Mouse (Mus musculus) CD4-positive, CD25-positive, alpha-beta regulatory T cell (primary cell): ENCODE results near the gene Kcnc1. TPM values are rescaled to one million over a fixed set of nuclear protein-coding genes. Genes with fewer than 3 reads are reported as not detected.

Source experiments
- polyA plus RNA-seq: library from polyadenylated mRNA; unstranded; fragments of 100-300 nt; shearing (Covaris generic); gene quantifications from one replicate; pipeline ENCODE4 v1.2.1, GENCODE M21; 2017

Kcnc1 gene
- not detected for polyA plus RNA-seq

GRCm38 (mm10) chr7:46396231-46396927 lies at the start of gene Kcnc1:
Gene Kcnc1 (plus strand): TSS chr7:46396497.

GRCm38 (mm10) chr7:46376172-46377007 lies 19.9 kb upstream of the Kcnc1 start, which contains the start of gene Myod1:
Gene Myod1 (plus strand): TSS chr7:46376474.

Other genes starting within 250 kb of the Kcnc1 start
- 0.19 TPM for gene Abcc8, start 216.5 kb upstream of the Kcnc1 start, polyA plus RNA-seq
- not detected for gene Ush1c, start 158.0 kb upstream of the Kcnc1 start, polyA plus RNA-seq
- not detected for gene Otog, start 155.5 kb upstream of the Kcnc1 start, polyA plus RNA-seq
- not detected for gene Myod1, start 20.0 kb upstream of the Kcnc1 start, polyA plus RNA-seq
- 20.2 TPM for gene Sergef, start 243.3 kb downstream of the Kcnc1 start, polyA plus RNA-seq